Mouse (Mus musculus): Measurements from ENCODE around the gene Olfr591.

DNA sequence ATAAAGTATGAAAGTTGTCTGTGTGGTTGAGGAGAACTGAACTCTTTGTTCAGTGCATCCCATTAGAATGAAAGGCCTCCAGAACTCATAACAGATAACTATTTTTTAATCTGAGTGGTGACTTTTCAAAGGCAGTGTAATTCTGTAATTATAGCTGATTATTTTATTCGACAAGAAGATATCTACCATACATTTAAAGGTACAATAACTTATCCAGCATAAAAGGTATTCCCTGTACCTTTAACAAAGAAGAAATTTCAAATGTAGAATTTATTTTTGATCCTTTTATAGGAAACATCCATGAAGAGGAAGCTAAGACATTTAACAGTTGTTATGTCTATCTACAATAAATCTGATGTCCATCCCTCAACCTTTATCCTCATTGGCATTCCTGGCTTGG is 33.4 kb upstream of the Olfr591 start, which contains the start of gene Olfr593:
- TF ChIP-seq E2F4 (IDR thresholded peaks at IDR 0.05; ENCODE audit: insufficient read depth) (no peak), POLR2A (IDR thresholded peaks at IDR 0.05; ENCODE audit: insufficient read length, low read depth) (no peak), MYOG (IDR thresholded peaks at IDR 0.05; ENCODE audit: control insufficient read depth in 1 of 3, insufficient read depth in 1 of 3, insufficient read length in 2 of 3, low read depth in 2 of 3) (no peak), TCF3 (IDR thresholded peaks at IDR 0.05; ENCODE audit: insufficient read length, low read depth) (no peak), MAX (IDR thresholded peaks at IDR 0.05; ENCODE audit: low read depth) (no peak), REST (IDR thresholded peaks at IDR 0.05; ENCODE audit: insufficient read depth, insufficient read length) (no peak), USF1 (IDR thresholded peaks at IDR 0.05; ENCODE audit: low read depth) (no peak)

Data from myocyte (in vitro differentiated cells).